ENCODE assay signal across 14 mouse cellular contexts in genomic region chr17:8878056-8878455, GRCm38 (mm10).
"Had no signal": no experiment of that assay in that cellular context is flagged by ENCODE, and none has a peak within 500 bp of the region (broad histone marks: within the 10 kb centered on the region; RNA-seq: fewer than 3 reads in every experiment).

No protein-coding gene starts in this region.

- DNase-seq: gastrocnemius, postnatal 14 days; gastrocnemius, postnatal 36 days; heart, adult 11 months; heart, adult 2 months; heart, postnatal 10 days; heart, postnatal 4 days; kidney, adult 18-20 months; kidney, adult 9 months; kidney, postnatal 14 days; kidney, postnatal 36 days; layer of hippocampus, adult 9-11 months; layer of hippocampus, postnatal 36 days; liver; liver, embryonic 13.5 days had no signal
